Mouse (Mus musculus): ENCODE measurements around the gene Mdga2. TPM values are rescaled to one million over a fixed set of nuclear protein-coding genes. Genes with fewer than 3 reads are reported as not detected.

The Mdga2 gene
- polyA plus RNA-seq, 1 experiment, result 0.10 TPM

DNA sequence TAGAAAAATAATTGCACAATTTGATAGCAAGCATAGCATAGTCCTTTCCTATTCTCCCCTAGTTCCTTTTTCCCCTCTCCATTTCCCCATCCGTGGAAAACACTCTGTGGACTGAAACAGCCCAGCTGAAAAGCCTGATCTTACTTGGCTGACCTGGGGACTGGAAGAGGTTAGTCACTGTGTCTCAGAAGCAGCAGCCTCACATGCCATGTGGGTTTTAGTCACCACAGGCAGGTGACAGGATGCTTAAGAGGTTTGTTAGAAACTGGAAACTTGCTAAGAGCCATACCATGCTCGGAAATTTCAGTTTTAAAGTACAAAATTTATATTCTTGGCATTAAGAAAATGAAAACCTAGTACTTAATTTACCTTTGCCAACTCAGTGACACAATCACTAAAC lies 514.9 kb downstream of the Mdga2 start:
- TF ChIP-seq CTCF (IDR thresholded peaks at IDR 0.05; ENCODE audit: extremely low read depth, insufficient read length, insufficient replicate concordance, low read depth, low read length) (no peak), POLR2A (IDR thresholded peaks at IDR 0.05; ENCODE audit: low read depth, low read length) (no peak)
- no peak overlapping the region for H3K27ac ChIP-seq (ENCODE audit: insufficient read depth, low read depth, low read length)
- H3K4me1 ChIP-seq (ENCODE audit: control insufficient read depth, insufficient read depth, insufficient read length, low read length), result no peaks in the 10 kb centered on the region
- H3K27me3 ChIP-seq (ENCODE audit: control insufficient read depth, insufficient read depth, low read length), result no peaks in the 10 kb centered on the region
- H3K36me3 ChIP-seq (ENCODE audit: control insufficient read depth, insufficient read depth, low read length), result no peaks in the 10 kb centered on the region
- H3K4me3 ChIP-seq (ENCODE audit: low read depth, low read length), result no peak overlapping the region
- WGBS, result 28% methylated on average over 2 of the region's 2 CpGs

DNA sequence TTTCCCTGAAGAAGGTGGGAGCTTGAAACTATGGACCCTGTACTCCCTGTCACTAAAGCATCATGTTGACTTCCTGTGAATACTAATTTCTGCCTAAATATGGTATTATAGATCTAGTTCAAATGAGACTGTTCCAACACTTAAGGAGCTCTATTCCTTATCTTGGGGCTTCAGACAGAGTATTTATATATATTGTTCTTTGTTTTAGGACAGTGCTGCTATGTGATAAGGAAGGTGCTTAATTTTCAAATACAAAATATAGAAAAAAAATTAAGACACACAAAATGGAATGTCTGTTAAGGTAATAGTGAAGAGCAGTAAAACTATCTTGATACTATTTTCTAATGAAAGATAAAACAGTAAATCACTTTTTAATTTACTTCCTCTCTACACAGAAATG lies 517.3 kb downstream of the Mdga2 start:
- Histone ChIP-seq H3K4me1 (ENCODE audit: control insufficient read depth, insufficient read depth, insufficient read length, low read length) (no peaks in the 10 kb centered on the region), H3K27ac (ENCODE audit: insufficient read depth, low read depth, low read length) (no peak overlapping the region), H3K36me3 (ENCODE audit: control insufficient read depth, insufficient read depth, low read length) (no peaks in the 10 kb centered on the region), H3K4me3 (ENCODE audit: low read depth, low read length) (no peak overlapping the region), H3K27me3 (ENCODE audit: control insufficient read depth, insufficient read depth, low read length) (no peaks in the 10 kb centered on the region)
- TF ChIP-seq CTCF (IDR thresholded peaks at IDR 0.05; ENCODE audit: extremely low read depth, insufficient read length, insufficient replicate concordance, low read depth, low read length), result no peak
- no peak for TF ChIP-seq POLR2A (IDR thresholded peaks at IDR 0.05; ENCODE audit: low read depth, low read length)

DNA sequence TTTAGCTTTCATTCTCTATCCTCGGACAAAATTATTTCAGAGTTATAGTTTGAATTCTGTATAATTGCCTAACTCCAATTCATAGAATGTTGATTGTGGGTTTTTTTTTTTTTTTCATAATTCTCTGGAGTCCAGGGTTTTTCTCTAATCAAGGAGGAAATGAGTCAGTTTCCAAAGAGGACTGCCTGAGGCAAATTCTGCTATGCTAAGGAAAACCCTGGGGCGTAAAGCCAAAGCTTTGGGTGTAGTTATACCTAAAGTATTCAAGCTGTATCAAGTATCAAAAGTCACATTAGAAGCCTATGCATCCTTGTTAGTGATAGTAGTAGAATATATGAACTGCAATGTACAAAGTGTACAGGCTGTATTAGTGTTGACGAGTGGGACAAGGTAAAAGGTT lies 519.6 kb downstream of the Mdga2 start:
- TF ChIP-seq POLR2A (IDR thresholded peaks at IDR 0.05; ENCODE audit: low read depth, low read length), result no peak
- WGBS, result 88% methylated on average over 3 of the region's 3 CpGs
- no peak overlapping the region for H3K4me3 ChIP-seq (ENCODE audit: low read depth, low read length)
- no peaks in the 10 kb centered on the region for H3K4me1 ChIP-seq (ENCODE audit: control insufficient read depth, insufficient read depth, insufficient read length, low read length)
- H3K27ac ChIP-seq (ENCODE audit: insufficient read depth, low read depth, low read length), result no peak overlapping the region
- H3K27me3 ChIP-seq (ENCODE audit: control insufficient read depth, insufficient read depth, low read length), result no peaks in the 10 kb centered on the region
- no peaks in the 10 kb centered on the region for H3K36me3 ChIP-seq (ENCODE audit: control insufficient read depth, insufficient read depth, low read length)

DNA sequence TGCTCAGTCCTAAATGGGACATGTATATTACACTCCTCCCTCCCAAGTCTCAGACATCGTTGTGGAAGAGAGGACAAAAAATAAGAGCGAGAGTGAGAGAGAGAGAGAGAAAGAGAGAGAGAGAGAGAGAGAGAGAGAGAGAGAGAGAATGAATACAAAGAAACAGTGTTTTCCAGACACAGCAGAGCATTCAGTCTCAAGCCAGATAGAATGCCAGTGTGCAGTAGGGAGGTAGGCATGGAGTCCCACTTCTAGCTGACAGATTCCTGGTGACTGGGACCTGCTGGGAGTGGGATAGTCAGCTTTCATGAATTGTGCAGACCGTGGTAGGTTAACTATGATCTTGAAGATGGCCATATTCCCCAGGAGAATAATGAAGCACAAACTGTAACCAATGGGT lies 542.8 kb downstream of the Mdga2 start:
- WGBS, result 79% methylated on average over 3 of the region's 3 CpGs

DNA sequence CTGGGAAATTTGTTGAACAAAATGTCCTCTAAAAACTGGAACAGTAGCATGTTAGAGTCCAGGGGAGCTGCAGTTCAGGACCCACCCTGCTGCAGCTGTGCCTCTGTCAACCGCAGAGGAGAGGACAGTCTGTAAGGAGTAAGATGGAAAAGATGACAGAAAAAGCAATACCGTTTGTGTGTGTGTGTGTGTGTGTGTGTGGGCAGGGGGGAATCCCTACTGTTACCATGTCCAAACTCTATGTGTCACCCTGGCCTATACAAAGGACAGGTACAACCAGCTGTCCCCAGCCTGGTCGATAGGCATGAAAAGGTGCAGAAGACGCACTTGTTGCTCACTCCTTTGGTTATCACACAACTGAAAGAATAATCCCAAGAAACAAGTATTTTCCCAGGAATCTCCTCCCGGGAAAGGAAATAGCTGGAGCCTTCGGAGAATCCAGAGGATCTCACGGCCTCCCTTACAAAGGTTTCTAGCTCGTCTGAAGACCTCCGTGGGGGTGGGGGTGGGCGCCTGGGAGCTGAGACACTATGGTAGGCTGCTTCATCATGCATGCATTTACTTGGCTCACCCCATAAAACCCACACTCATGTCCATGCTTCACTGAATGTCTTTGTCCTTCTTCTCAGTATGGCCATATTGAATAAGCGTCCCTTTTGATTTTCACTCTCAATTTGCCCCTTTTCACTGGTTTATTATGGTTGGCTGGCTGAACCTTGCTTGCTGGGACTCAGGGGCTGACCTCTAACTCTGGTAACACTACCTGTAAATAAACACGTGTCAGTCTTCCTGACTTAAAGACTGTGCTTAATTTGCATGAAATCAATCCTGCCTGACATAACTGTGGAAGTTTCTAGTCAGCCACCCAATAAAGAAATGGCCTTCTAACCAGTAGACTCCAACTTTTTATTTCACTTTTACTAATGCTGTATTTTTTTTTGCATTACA lies 573.5 kb downstream of the Mdga2 start:
- Histone ChIP-seq H3K27ac (ENCODE audit: insufficient read depth, low read depth, low read length) (no peak overlapping the region), H3K4me3 (ENCODE audit: low read depth, low read length) (no peak overlapping the region), H3K36me3 (ENCODE audit: control insufficient read depth, insufficient read depth, low read length) (no peaks in the 10 kb centered on the region), H3K4me1 (ENCODE audit: control insufficient read depth, insufficient read depth, insufficient read length, low read length) (no peaks in the 10 kb centered on the region), H3K27me3 (ENCODE audit: control insufficient read depth, insufficient read depth, low read length) (no peaks in the 10 kb centered on the region)
- WGBS, result 81% methylated on average over 12 of the region's 12 CpGs
- TF ChIP-seq POLR2A (IDR thresholded peaks at IDR 0.05; ENCODE audit: low read depth, low read length) (no peak), CTCF (IDR thresholded peaks at IDR 0.05; ENCODE audit: extremely low read depth, insufficient read length, insufficient replicate concordance, low read depth, low read length) (no peak)

More for the DNA sequence above, 542.8 kb downstream of the Mdga2 start:
- H3K27me3 ChIP-seq (ENCODE audit: control insufficient read depth, insufficient read depth, low read length), result no peaks in the 10 kb centered on the region
- H3K4me1 ChIP-seq (ENCODE audit: control insufficient read depth, insufficient read depth, insufficient read length, low read length), result no peaks in the 10 kb centered on the region
- H3K4me3 ChIP-seq (ENCODE audit: low read depth, low read length), result no peak overlapping the region
- no peaks in the 10 kb centered on the region for H3K36me3 ChIP-seq (ENCODE audit: control insufficient read depth, insufficient read depth, low read length)
- no peak for TF ChIP-seq CTCF (IDR thresholded peaks at IDR 0.05; ENCODE audit: extremely low read depth, insufficient read length, insufficient replicate concordance, low read depth, low read length)
- no peak for TF ChIP-seq POLR2A (IDR thresholded peaks at IDR 0.05; ENCODE audit: low read depth, low read length)
- H3K27ac ChIP-seq (ENCODE audit: insufficient read depth, low read depth, low read length), result no peak overlapping the region

DNA sequence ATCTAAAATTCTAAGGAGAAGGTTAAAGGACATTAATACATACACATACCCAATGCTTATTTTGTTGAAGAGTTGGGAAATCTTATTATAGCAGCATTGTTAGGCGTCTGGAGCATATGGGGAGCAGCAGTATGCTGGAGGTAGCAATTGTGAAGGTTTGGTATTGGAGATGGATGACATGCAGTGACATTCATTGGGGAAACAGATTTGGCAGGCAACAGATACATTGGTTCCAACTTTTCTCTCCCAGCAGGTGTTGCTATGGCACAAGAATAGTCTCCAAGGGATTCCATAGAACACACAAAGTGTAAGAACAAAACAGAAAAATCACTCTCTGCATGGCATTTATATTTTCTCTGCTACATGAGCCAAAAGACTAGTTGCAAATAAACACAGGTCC lies 581.9 kb downstream of the Mdga2 start:
- Histone ChIP-seq H3K4me1 (ENCODE audit: control insufficient read depth, insufficient read depth, insufficient read length, low read length) (no peaks in the 10 kb centered on the region), H3K27me3 (ENCODE audit: control insufficient read depth, insufficient read depth, low read length) (no peaks in the 10 kb centered on the region), H3K27ac (ENCODE audit: insufficient read depth, low read depth, low read length) (no peak overlapping the region), H3K36me3 (ENCODE audit: control insufficient read depth, insufficient read depth, low read length) (no peaks in the 10 kb centered on the region), H3K4me3 (ENCODE audit: low read depth, low read length) (no peak overlapping the region)
- 51% methylated on average over 1 of the region's 1 CpGs for WGBS
- no peak for TF ChIP-seq POLR2A (IDR thresholded peaks at IDR 0.05; ENCODE audit: low read depth, low read length)
- no peak for TF ChIP-seq CTCF (IDR thresholded peaks at IDR 0.05; ENCODE audit: extremely low read depth, insufficient read length, insufficient replicate concordance, low read depth, low read length)

DNA sequence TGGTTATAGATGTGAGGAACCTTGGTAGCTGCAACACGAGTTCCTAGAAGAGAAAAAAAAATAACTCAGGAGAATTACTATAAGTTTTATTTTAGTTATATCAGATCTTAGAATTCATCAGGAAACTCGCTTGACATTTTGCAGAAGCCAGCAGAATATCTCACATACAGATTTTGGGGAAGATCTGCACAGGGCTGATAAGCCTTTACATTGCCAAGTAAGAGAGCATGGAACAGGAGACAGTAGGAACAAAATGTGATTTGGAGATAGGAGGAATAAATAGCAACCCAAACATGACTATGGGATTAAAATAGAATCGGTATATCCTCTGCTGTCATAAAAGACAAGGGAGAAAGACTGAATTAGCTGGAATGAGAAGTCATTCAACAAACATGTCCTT lies 602.4 kb downstream of the Mdga2 start:
- Histone ChIP-seq H3K36me3 (ENCODE audit: control insufficient read depth, insufficient read depth, low read length) (no peaks in the 10 kb centered on the region), H3K27ac (ENCODE audit: insufficient read depth, low read depth, low read length) (no peak overlapping the region), H3K4me1 (ENCODE audit: control insufficient read depth, insufficient read depth, insufficient read length, low read length) (no peaks in the 10 kb centered on the region), H3K4me3 (ENCODE audit: low read depth, low read length) (no peak overlapping the region), H3K27me3 (ENCODE audit: control insufficient read depth, insufficient read depth, low read length) (no peaks in the 10 kb centered on the region)
- 64% methylated on average over 3 of the region's 3 CpGs for WGBS
- no peak for TF ChIP-seq CTCF (IDR thresholded peaks at IDR 0.05; ENCODE audit: extremely low read depth, insufficient read length, insufficient replicate concordance, low read depth, low read length)
- no peak for TF ChIP-seq POLR2A (IDR thresholded peaks at IDR 0.05; ENCODE audit: low read depth, low read length)

Measured in small intestine, adult 2 months (tissue).